Mouse (Mus musculus): ENCODE data around the gene Iltifb. TPM values are rescaled to one million over a fixed set of nuclear protein-coding genes. Genes with fewer than 3 reads are reported as not detected.

Gene Iltifb
- not detected for polyA plus RNA-seq (2014; fragmentation: Illumina TruSeq; extraction: RNeasy Lipid Tissue Mini Kit (QIAGEN cat#74804); ENCODE audit: low read depth, low replicate concordance)

DNA sequence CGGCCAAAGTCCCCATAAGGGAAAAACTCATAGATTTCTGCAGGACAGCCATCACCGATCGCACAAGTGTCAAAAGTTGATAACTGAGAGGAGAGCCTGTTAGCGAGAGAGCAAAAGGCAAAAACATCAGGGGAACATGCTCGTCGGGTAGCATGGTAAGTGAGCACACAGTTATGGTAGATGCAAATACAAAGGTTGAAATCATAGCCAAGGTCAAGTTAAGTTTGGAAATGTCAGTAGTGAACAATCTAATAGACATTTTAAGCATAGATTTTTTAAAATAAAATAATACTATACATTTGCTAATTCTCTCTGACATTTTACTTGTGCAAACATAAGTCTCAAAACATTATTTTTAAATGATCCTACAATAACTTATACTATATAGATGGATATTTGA is at the start of gene Iltifb:
TSS of gene Iltifb (minus strand) at position 101 of the 400 bp plus-strand sequence.

DNA sequence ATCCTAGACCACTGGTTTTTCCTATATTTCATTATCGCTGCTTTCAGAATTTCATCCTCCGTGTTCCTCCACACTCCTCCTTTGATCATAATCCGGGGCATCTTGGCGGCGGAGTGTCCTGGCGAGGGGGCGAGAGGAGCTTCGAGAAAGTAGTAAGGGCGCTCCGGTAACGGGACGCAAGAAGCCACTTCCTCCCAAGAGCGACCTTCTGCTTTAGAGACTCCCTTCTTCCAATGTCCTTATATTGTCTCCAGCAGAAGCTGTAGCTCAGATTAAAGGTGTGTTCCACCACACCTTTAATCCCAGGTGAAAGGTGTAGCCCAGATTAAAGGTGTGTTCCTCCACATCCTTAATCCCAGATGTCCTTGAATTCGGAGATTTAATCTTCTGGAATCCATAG is 48.3 kb upstream of the Iltifb start, which contains the start of gene Gm9046:
TSS of gene Gm9046 (minus strand) at position 101 of the 400 bp plus-strand sequence.

DNA sequence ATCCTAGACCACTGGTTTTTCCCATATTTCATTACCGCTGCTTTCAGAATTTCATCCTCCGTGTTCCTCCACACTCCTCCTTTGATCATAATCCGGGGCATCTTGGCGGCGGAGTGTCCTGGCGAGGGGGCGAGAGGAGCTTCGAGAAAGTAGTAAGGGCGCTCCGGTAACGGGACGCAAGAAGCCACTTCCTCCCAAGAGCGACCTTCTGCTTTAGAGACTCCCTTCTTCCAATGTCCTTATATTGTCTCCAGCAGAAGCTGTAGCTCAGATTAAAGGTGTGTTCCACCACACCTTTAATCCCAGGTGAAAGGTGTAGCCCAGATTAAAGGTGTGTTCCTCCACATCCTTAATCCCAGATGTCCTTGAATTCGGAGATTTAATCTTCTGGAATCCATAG is 42.9 kb upstream of the Iltifb start, which contains the start of gene Gm9045:
TSS of gene Gm9045 (minus strand) at position 101 of the 400 bp plus-strand sequence.

DNA sequence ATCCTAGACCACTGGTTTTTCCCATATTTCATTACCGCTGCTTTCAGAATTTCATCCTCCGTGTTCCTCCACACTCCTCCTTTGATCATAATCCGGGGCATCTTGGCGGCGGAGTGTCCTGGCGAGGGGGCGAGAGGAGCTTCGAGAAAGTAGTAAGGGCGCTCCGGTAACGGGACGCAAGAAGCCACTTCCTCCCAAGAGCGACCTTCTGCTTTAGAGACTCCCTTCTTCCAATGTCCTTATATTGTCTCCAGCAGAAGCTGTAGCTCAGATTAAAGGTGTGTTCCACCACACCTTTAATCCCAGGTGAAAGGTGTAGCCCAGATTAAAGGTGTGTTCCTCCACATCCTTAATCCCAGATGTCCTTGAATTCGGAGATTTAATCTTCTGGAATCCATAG is 37.5 kb upstream of the Iltifb start, which contains the start of gene Gm9044:
TSS of gene Gm9044 (minus strand) at position 101 of the 400 bp plus-strand sequence.

DNA sequence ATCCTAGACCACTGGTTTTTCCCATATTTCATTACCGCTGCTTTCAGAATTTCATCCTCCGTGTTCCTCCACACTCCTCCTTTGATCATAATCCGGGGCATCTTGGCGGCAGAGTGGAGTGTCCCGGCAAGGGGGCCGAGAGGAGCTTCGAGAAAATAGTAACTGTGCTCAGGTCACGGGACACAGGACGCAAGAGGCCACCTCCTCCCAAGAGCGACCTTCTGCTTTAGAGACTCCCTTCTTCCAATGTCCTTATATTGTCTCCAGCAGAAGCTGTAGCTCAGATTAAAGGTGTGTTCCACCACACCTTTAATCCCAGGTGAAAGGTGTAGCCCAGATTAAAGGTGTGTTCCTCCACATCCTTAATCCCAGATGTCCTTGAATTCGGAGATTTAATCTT is 32.0 kb upstream of the Iltifb start, which contains the start of gene Gm9040:
TSS of gene Gm9040 (minus strand) at position 101 of the 400 bp plus-strand sequence.

DNA sequence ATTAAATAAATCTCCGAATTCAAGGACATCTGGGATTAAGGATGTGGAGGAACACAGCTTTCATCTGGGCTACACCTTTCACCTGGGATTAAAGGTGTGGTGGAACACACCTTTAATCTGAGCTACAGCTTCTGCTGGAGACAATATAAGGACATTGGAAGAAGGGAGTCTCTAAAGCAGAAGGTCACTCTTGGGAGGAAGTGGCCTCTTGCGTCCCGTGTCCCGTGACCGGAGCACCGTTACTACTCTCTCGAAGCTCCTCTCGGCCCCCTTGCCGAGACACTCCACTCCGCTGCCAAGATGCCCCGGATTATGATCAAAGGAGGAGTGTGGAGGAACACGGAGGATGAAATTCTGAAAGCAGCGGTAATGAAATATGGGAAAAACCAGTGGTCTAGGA is 36.5 kb downstream of the Iltifb start, which contains the start of gene Gm32802:
TSS of gene Gm32802 (plus strand) at position 301 of the 400 bp plus-strand sequence.

DNA sequence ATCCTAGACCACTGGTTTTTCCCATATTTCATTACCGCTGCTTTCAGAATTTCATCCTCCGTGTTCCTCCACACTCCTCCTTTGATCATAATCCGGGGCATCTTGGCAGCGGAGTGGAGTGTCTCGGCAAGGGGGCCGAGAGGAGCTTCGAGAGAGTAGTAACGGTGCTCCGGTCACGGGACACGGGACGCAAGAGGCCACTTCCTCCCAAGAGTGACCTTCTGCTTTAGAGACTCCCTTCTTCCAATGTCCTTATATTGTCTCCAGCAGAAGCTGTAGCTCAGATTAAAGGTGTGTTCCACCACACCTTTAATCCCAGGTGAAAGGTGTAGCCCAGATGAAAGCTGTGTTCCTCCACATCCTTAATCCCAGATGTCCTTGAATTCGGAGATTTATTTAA is 54.2 kb downstream of the Iltifb start, which contains the start of gene Gm32717:
TSS of gene Gm32717 (minus strand) at position 101 of the 400 bp plus-strand sequence.

Other genes starting within 250 kb of the Iltifb start
- 4.4 TPM for gene Mdm1, start 153.2 kb downstream of the Iltifb start, polyA plus RNA-seq (2014; fragmentation: Illumina TruSeq; extraction: RNeasy Lipid Tissue Mini Kit (QIAGEN cat#74804); ENCODE audit: low read depth, low replicate concordance)
- not detected for gene Il22, start 90.1 kb downstream of the Iltifb start, polyA plus RNA-seq (2014; fragmentation: Illumina TruSeq; extraction: RNeasy Lipid Tissue Mini Kit (QIAGEN cat#74804); ENCODE audit: low read depth, low replicate concordance)
- not detected for gene Gm32717, start 54.3 kb downstream of the Iltifb start, polyA plus RNA-seq (2014; fragmentation: Illumina TruSeq; extraction: RNeasy Lipid Tissue Mini Kit (QIAGEN cat#74804); ENCODE audit: low read depth, low replicate concordance)
- gene Gm32802, start 36.4 kb downstream of the Iltifb start, polyA plus RNA-seq (2014; fragmentation: Illumina TruSeq; extraction: RNeasy Lipid Tissue Mini Kit (QIAGEN cat#74804); ENCODE audit: low read depth, low replicate concordance) = not detected
- not detected for gene Gm9040, start 31.9 kb upstream of the Iltifb start, polyA plus RNA-seq (2014; fragmentation: Illumina TruSeq; extraction: RNeasy Lipid Tissue Mini Kit (QIAGEN cat#74804); ENCODE audit: low read depth, low replicate concordance)
- not detected for gene Gm9044, start 37.4 kb upstream of the Iltifb start, polyA plus RNA-seq (2014; fragmentation: Illumina TruSeq; extraction: RNeasy Lipid Tissue Mini Kit (QIAGEN cat#74804); ENCODE audit: low read depth, low replicate concordance)
- not detected for gene Gm9045, start 42.8 kb upstream of the Iltifb start, polyA plus RNA-seq (2014; fragmentation: Illumina TruSeq; extraction: RNeasy Lipid Tissue Mini Kit (QIAGEN cat#74804); ENCODE audit: low read depth, low replicate concordance)
- gene Gm9046, start 48.2 kb upstream of the Iltifb start, polyA plus RNA-seq (2014; fragmentation: Illumina TruSeq; extraction: RNeasy Lipid Tissue Mini Kit (QIAGEN cat#74804); ENCODE audit: low read depth, low replicate concordance) = not detected
- not detected for gene Gm9048, start 53.6 kb upstream of the Iltifb start, polyA plus RNA-seq (2014; fragmentation: Illumina TruSeq; extraction: RNeasy Lipid Tissue Mini Kit (QIAGEN cat#74804); ENCODE audit: low read depth, low replicate concordance)
- gene Gm9049, start 59.1 kb upstream of the Iltifb start, polyA plus RNA-seq (2014; fragmentation: Illumina TruSeq; extraction: RNeasy Lipid Tissue Mini Kit (QIAGEN cat#74804); ENCODE audit: low read depth, low replicate concordance) = not detected
- not detected for gene Ifng, start 146.0 kb upstream of the Iltifb start, polyA plus RNA-seq (2014; fragmentation: Illumina TruSeq; extraction: RNeasy Lipid Tissue Mini Kit (QIAGEN cat#74804); ENCODE audit: low read depth, low replicate concordance)